Mouse (Mus musculus): ENCODE results near the gene Nwd2. TPM values are rescaled to one million over a fixed set of nuclear protein-coding genes. Genes with fewer than 3 reads are reported as not detected.

Nwd2 gene
- polyA plus RNA-seq (2012; rRNA removed), result not detected in 2 replicates

- no peak for DNase-seq (ENCODE audit: low read depth)
Observed at GRCm38 (mm10) chr5:63649070-63649532, at the start of gene Nwd2. Nwd2 (plus strand) TSS chr5:63649102.

DNA sequence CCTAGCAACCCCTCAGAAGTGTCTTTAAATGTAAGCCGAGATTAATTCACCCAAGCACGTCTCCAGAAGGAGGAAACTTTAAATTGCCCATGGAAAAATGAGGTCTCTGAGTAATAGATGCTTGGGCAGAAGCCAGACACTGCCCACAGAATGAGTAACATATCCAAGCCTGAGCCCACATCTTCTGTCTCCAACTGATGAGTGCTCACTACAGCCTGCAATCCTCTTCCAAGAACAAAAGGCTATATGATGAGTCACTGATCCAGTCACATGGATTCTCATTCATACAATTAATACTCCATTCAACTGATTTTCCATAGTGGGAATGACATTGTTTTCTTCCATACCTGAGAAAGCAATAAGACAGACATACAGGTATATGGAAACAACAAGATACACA, 41.5 kb upstream of the Nwd2 start:
- no peak for DNase-seq (ENCODE audit: low read depth)

DNA sequence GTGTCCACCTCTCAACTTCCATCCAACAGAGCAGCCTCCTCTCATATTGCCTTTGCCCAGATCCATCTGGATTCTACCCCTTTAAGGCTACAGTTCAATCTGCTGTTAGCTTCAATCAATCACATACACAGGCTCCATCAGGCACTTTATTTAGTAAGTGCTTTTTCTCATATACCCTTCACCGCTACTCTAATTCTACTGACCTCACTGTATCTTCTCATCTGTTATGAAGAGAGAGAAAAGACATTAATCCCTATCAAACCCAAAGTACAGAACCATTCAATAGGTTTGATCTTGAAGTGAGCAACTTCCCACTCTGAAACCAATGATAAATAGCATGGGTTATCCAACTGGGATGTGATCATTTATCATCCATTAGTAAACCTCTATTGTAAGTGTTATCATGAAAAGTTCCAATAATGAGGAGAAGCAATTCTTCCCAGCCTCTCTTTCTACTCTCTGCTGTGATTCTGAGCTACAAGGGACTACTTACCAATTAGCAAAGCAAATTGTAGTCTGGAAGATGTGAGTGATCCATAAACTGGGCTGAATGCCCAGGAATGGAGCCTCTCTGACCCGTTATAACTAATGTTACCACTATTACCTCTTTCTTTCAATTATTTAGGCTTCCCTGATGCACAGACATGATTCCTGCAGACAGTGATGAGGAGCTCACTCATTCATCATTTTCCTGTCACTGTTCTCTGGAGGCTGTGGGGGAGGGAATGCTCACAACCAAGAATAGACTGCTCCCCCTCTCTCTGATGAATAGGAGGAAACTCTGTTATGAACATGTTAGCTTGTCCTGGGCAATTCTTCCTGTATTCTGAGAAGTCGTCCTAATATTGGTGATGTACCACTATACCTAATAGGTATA, 31.9 kb upstream of the Nwd2 start:
- no peak for DNase-seq (ENCODE audit: low read depth)

DNA sequence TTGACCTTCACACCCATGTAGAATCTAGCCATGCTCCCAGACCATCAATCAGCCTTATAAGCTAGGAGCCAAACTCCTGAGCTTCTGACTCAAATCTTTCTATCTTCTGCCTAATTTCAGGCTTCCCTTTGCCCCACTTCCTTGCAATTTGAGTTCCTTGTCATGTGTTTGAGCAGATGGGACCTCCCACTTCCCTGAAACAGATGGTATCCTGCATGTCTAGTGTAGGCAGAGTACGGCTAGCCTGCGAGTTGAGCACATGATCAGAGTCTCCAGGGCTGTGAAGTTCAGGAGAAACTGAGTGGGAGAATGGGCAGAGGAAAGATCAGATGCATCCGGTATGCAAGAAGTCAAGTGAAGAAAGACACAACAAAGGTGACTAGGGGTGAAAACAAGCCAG, 24.8 kb upstream of the Nwd2 start:
- no peak for DNase-seq (ENCODE audit: low read depth)

- DNase-seq (ENCODE audit: low read depth), result no peak
Observed at GRCm38 (mm10) chr5:63627832-63628530, 20.9 kb upstream of the Nwd2 start.

- no peak for DNase-seq (ENCODE audit: low read depth)
Observed at GRCm38 (mm10) chr5:63628531-63628871, 20.4 kb upstream of the Nwd2 start.

DNA sequence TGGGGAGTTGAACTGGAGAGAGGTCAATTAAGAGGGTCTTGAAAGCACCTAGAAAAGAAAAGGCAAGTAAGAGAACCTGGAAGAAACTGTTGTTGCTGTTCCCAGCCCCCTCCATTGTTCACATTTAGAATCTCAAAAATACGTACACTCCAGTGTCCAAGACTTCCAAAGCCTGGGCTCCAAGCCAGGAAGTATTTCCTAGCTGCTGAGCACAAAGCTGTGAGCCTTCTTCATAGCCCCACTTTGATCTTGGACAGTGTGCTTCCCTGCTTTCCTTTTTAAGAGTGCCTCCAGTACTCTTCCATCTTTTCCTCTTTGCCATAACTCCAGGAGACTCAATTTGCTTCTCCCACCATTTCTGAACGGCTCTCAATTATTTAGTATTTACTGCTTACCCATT, 14.3 kb upstream of the Nwd2 start:
- DNase-seq (ENCODE audit: low read depth), result no peak

GRCm38 (mm10) chr5:63648187-63648586, 715 bp upstream of the Nwd2 start:
- no peak for DNase-seq (ENCODE audit: low read depth)

DNA sequence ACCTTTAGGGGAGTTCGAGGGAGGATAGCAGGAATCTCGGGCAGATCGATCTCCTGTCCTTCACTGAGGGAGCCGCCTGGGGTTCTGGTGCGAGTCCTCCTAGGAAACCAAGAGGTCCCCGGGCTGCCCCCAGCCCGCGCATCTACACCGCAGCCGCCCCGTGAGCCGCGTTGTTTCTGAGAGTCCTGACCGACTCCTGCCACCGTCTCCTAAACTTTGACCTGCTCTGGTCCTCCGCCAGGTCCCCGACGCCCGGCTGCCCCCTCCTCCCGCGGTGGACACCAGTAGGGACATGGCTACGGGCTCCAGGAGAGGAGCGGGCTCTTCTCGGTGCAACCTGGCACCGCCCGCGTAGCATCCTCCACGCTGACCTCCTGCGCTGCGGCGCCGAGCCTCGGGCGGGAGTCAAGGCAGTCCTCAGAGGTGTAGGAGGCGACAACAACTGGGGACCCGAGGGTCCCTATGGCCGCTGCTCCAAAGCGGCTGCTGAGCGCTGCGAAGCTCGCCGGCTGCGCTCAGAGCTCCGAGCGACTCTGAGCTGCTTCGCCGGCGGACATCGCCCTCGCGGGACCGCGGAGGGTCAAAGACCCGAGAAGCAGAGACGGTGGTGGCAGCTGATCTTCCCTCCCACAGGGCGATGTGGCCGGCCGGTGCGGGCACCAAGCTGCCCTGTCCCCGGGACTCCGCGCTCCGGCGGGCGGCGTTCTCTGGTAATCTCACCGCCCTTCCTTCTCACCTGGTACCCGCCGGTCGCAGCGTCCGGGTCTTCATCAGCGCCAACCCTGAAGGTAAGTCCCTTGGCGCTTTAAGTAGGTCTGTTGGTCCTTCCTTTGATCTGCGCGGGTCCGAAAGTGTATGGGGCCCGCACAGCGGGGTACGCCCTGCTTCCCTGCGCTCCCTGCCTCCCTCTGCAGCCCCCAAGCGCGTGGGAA, 897 bp downstream of the Nwd2 start:
- no peak for DNase-seq (ENCODE audit: low read depth)

DNA sequence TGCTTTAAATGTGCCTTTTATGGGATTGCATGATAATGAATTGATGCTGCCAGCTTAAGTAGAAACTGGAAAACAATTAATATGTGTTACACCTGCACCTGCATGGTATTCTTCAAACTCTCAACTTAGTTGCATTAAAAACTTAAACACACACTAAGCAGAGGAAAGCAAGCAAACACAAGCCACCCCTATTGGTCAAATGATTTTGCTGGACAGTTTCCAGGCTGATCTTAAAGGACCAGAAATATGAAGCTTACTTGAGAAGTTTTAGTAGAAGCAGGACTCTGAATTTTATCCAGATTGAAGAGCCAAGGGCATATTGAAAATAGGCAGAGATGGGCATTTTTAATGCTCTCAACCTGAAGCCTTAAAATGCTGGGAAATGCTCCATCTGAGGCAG, 2.9 kb downstream of the Nwd2 start:
- no peak for DNase-seq (ENCODE audit: low read depth)

GRCm38 (mm10) chr5:63652705-63653104, 3.8 kb downstream of the Nwd2 start:
- DNase-seq (ENCODE audit: low read depth), result no peak

DNA sequence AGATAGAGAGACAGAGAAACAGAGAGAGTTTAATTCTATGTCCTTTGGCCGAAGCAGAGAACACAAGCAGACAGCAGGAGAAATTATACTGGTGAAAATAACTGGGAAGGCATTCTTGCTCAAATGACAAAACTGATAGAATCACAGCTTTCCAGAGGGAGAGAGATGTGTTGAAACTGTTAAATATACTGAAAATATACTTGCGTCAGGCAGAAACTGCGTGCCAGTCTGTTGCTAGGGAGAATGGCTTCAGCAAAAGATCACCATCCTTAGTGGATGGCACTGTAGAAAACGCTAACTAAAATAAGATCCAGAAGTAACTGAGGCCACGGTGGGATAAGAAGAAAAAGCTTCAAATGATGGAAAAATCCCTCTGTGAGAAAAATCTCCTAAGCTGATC, 18.0 kb downstream of the Nwd2 start:
- DNase-seq (ENCODE audit: low read depth), result no peak

DNA sequence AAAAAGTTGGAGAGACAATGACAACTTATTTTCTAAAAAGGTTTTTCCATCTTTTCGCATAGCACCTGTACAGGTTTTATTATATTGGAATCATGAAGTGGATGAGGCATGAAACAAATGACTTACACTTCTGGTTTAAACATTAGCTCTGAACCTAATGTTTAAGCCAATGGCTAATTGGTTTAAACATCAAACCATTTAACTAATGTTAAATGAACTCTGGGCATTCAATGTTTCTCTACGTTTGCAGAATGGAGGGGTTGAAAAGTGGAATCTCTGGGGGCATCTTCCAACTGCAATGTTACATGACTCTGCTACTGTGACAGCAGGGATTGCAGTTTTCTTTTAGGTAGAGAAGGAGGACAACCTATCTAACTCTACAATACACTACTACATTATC, 27.0 kb downstream of the Nwd2 start:
- no peak for DNase-seq (ENCODE audit: low read depth)

DNA sequence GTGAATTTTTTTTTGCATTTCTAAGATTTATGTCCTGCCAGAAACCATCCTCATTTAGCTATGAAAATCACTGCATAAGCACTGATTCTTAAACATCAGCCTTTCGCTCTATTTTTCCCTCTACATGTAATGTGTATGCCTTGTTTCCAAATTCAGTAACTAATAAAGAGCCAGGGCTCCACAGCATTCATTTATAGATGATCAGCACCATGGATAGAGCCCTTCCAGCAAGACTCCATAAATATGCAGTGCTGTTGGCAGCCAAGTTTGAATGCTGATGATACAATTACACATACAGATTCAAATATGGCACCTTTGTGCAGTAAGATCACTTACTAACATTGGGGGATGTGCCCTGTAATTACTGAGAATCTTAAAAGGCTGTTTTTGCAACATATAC, 40.2 kb downstream of the Nwd2 start:
- DNase-seq (ENCODE audit: low read depth), result no peak

- DNase-seq (ENCODE audit: low read depth), result no peak
Observed at GRCm38 (mm10) chr5:63696784-63697183, 47.9 kb downstream of the Nwd2 start.

DNA sequence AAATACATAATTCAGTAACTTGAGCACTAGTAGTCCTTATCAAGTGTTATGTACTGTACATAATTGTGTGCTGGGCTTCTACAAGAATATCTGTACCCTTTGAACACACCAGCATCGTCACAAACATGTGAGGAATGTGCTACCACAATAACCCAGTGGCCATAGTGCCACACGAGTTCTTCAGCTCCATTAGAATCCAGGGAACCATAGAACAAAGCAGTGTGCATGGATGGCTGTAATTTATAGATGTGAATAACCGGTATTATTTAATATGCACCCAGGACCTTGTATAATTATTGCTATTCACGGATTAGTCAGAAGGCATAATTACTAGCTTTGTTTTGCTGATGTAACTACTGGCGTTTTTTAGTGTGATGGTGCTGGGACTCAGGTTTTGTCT, 48.3 kb downstream of the Nwd2 start:
- no peak for DNase-seq (ENCODE audit: low read depth)

DNA sequence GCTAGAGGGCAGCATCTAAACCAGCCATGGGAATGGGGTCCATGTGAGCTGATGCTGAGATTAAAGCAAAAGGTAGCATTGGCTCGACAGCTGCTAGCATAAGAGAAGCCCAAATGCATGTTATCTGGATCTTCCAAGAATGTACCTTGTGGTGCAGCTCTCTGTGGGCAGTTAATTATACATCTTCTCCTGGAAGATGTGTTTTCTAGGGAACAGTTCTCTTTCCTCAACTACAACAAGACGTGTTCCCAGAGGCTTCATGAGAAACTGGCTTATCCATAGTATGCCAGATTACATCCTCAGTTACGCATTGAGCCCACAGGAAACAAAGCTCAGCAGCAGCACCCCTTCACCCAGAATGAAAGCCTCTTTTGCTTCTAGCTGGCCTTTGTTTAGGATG, 80.1 kb downstream of the Nwd2 start:
- DNase-seq (ENCODE audit: low read depth), result no peak

GRCm38 (mm10) chr5:63735521-63735920, 86.6 kb downstream of the Nwd2 start:
- no peak for DNase-seq (ENCODE audit: low read depth)

DNA sequence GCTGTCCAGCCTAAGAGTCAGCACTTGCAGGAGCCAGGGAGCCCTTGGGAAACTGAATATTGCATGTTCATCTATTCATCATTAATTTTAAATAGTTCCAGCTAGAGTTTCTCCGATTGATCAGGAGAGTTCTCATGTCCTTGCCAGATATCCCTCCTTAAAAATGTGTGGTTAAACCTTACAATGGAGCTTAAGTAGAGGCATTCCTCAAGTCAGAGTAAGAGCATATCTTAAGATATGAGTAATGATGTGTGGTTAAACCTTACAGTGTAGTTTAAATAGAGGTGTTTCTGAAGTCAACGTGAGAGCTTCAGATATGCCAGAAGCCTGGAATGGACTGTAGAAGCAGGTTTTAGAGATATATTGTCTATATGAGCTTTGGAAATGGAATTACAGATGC, 94.5 kb downstream of the Nwd2 start:
- DNase-seq (ENCODE audit: low read depth), result no peak

DNA sequence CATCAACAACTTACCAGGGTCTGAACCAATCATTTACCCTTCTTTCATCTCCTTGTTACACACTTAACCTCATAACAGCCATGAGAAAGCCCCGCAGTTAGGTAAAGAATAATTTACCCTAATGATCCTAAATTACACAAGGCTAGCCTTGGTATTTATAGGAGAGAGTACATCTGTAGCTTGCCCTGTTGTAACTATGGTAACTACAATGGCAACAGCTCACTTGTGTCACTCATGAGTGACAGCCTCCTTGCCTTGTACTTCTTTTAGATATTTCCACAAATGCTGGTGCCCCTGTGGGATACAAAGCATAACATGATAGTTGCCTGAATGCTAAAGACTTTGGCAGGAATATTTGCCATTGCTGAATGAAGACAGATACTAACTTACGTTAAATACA, 99.4 kb downstream of the Nwd2 start:
- DNase-seq (ENCODE audit: low read depth), result no peak

GRCm38 (mm10) chr5:63748759-63749158, 99.9 kb downstream of the Nwd2 start:
- no peak for DNase-seq (ENCODE audit: low read depth)

- DNase-seq (ENCODE audit: low read depth), result no peak
Observed at GRCm38 (mm10) chr5:63755092-63755761, 106.3 kb downstream of the Nwd2 start.

All from gonadal fat pad, adult 2 months (tissue).